Comparison of ENCODE assay signal across 8 mouse cellular contexts in the genomic region with DNA sequence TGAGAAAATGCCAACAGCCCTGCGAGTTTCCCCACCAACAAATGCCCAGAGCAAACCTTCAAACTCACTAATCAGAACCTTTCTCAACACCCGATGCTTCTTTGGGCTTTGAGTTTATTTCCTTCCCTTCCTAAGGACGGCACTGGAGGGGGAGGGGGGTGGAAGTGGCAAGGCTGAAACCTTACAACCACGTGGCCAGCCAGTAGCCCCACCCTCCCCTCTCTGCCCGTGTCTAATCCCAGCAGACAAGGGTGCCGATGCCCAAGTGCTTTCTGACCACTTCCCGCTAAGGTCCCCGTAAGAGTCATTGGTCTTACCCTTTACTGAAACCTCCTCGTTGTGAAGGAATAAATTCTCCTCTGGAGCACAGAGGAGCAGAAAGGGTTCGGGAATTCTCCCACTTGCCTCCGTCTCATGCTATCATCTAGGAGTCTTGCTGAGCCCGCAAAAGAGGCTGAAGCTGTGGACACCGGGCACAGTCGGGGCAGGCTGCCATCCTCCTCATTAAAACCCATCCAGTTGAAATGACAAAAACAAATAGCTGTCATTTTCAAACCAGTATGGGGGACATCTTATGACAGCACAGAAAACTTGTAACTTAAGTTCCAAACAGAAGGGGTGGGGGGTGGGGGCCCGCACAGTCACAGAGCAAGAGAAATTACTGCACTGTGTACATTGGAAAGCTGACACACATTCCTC. TPM values are rescaled to one million over a fixed set of nuclear protein-coding genes. Genes with fewer than 3 reads are reported as not detected.
DNase-seq lines count a peak whose midpoint lies in the region; ATAC-seq and TF ChIP-seq lines count a peak whose summit lies in the region.

No protein-coding gene starts in this region.

- WGBS in macrophage (ENCODE audit: missing documents), result 18% methylated on average over 15 of the region's 15 CpGs
- WGBS in stomach, postnatal 0 days, result 16% methylated on average over 15 of the region's 15 CpGs

- H3K4me2 ChIP-seq in stomach, postnatal 0 days (replicated peaks; ENCODE audit: low read depth), result peak overlapping the region; percentile 53

- intact Hi-C loops in heart, postnatal 14 days (cut with DNase I), result no loop called here
- intact Hi-C loops in left cerebral cortex, postnatal 14 days (cut with DNase I), result no loop called here

- H3K4me1 ChIP-seq in stomach, postnatal 0 days (replicated peaks; ENCODE audit: control insufficient read depth, insufficient read depth), result peaks cover 5% of the 10 kb centered on the region

- no peak for TF ChIP-seq EP300 in stomach, postnatal 0 days (optimal IDR thresholded peaks at IDR 0.05)

- no peak for TF ChIP-seq CTCF in stomach, postnatal 0 days (IDR thresholded peaks at IDR 0.05; ENCODE audit: low read depth)

- H3K4me3 ChIP-seq in macrophage (ENCODE audit: inconsistent target), result peak overlapping the region; percentile 32
- H3K4me3 ChIP-seq in stomach, postnatal 0 days (ENCODE audit: low read depth, low read length), result peak overlapping the region; percentile 35

- ATAC-seq in erythroid progenitor cell, adult 5-6 weeks (replicated peaks; ENCODE audit: low FRiP score, poor library complexity, severe bottlenecking), result peak; percentile 78
- peak; percentile 84 for ATAC-seq in stomach, postnatal 0 days (ENCODE audit: low FRiP score, low TSS enrichment)

- no peaks in the 10 kb centered on the region for H3K36me3 ChIP-seq in macrophage (ENCODE audit: inconsistent target)
- H3K36me3 ChIP-seq in stomach, postnatal 0 days (ENCODE audit: control insufficient read depth, insufficient read depth, low read length), result no peaks in the 10 kb centered on the region

- peak overlapping the region; percentile 73 for H3K27ac ChIP-seq in macrophage
- H3K27ac ChIP-seq in stomach, postnatal 0 days (replicated peaks), result no peak overlapping the region

- H3K27me3 ChIP-seq in stomach, postnatal 0 days (ENCODE audit: control insufficient read depth, insufficient read depth, low read length), result no peaks in the 10 kb centered on the region

- DNase-seq in right cerebral cortex, postnatal 14 days, result peak; percentile 30
- no peak for DNase-seq in right cerebral cortex, adult 18-20 months
- DNase-seq in heart, postnatal 14 days, result peak; percentile 47 to 48
- DNase-seq in kidney, postnatal 36 days, result peak; percentile 73 to 78
- DNase-seq in stomach, postnatal 0 days (ENCODE audit: low spot score), result peak; percentile 64
- DNase-seq in left cerebral cortex, postnatal 14 days (ENCODE audit: low spot score in 2 of 2), result no peak

- H3K9ac ChIP-seq in stomach, postnatal 0 days (ENCODE audit: low read length), result peak overlapping the region; percentile 28

- no peaks in the 10 kb centered on the region for H3K9me3 ChIP-seq in stomach, postnatal 0 days (ENCODE audit: control insufficient read depth, low read length)

- H3K79me2 ChIP-seq in macrophage (ENCODE audit: inconsistent target), result peaks cover 30% of the 10 kb centered on the region; the same call in 1 of the 2 replicates

RNA-seq across cellular contexts. Expression of gene Adgrl2, which starts 30.9 kb away (rescaled TPM):
- 2.2 and 6.7 TPM in 2 replicates for total RNA-seq in erythroid progenitor cell, adult 5-6 weeks (2015; ENCODE audit: low replicate concordance)
- total RNA-seq in erythroid progenitor cell, adult 5-6 weeks (2017; ENCODE audit: low replicate concordance), result 1.2 and 1.8 TPM in 2 replicates
- 10 to 100 TPM; 73.0 to 77.0 TPM for total RNA-seq in heart, postnatal 14 days (2021)
- total RNA-seq in macrophage (2018; cell fraction: chromatin; rRNA removed), result 100 to 1,000 TPM in 5 of 26 experiments, 10 to 100 TPM in 21; 13.5 to 457 (median 52.4) TPM
- total RNA-seq in macrophage (2018; cell fraction: cytosol; rRNA removed), result 100 to 1,000 TPM in 1 of 26 experiments, 10 to 100 TPM in 21, 1 to 10 TPM in 4; 6.8 to 101 (median 24.7) TPM
- total RNA-seq in macrophage (2018; cell fraction: nucleus; rRNA removed), result 100 to 1,000 TPM in 5 of 26 experiments, 10 to 100 TPM in 21; 14.4 to 325 (median 52.5) TPM
- polyA plus RNA-seq in macrophage (2018), result 16.8 to 28.0 TPM (median 26.0 TPM) in 3 replicates
- polyA plus RNA-seq in stomach, postnatal 0 days (2015; fragmentation: Nextera tagmentation; extraction: Ambion mirVana), result 34.3 and 35.2 TPM in 2 replicates
- total RNA-seq in left cerebral cortex, postnatal 14 days (2021), result 100 to 1,000 TPM; 142 to 151 TPM

Comparison
In these comparisons a context has a peak if more than half of its experiments do, and no peak if none do; other contexts are left out.
1. DNase-seq: peak in right cerebral cortex, postnatal 14 days (single experiment), heart, postnatal 14 days (2 of 2), kidney, postnatal 36 days (2 of 2) and stomach, postnatal 0 days (single experiment); none in right cerebral cortex, adult 18-20 months (single experiment) and left cerebral cortex, postnatal 14 days (0 of 2).
2. RNA of gene Adgrl2, which starts 30.9 kb away (total RNA-seq): 142 to 151 TPM in left cerebral cortex, postnatal 14 days and 73.0 to 77.0 TPM in heart, postnatal 14 days; 1.2 to 6.7 TPM in erythroid progenitor cell, adult 5-6 weeks; every median in the first group is over 4 times any median in the second.